Mouse (Mus musculus): ENCODE data around the gene Ppp1r12b.

GRCm38 (mm10) chr1:134745648-134746047, 210.1 kb downstream of the Ppp1r12b start:
- TF ChIP-seq ZNF384 (IDR thresholded peaks at IDR 0.05; ENCODE audit: low read depth, low read length): no peak
- TF ChIP-seq MAFK (IDR thresholded peaks at IDR 0.05; ENCODE audit: insufficient read depth, low read depth, low read length): no peak
- TF ChIP-seq ZC3H11A (IDR thresholded peaks at IDR 0.05; ENCODE audit: borderline replicate concordance, low read depth, low read length): no peak
- no peak for TF ChIP-seq HCFC1 (IDR thresholded peaks at IDR 0.05; ENCODE audit: borderline replicate concordance, insufficient read depth, low read length)

All from ES-E14 (cell line).